Mouse (Mus musculus): ENCODE data around the gene Mrgprb3. TPM values are rescaled to one million over a fixed set of nuclear protein-coding genes. Genes with fewer than 3 reads are reported as not detected.

Mrgprb3 gene
- polyA plus RNA-seq (2017; shearing (Covaris generic)) = not detected

GRCm38 (mm10) chr7:48643711-48644110, at the start of gene Mrgprb3:
Mrgprb3 (minus strand) TSS chr7:48643811.

Other genes starting within 250 kb of the Mrgprb3 start
- gene Mrgprb1, start 187.5 kb downstream of the Mrgprb3 start, polyA plus RNA-seq (2017; shearing (Covaris generic)) = not detected
- not detected for gene Mrgprx2, start 144.5 kb downstream of the Mrgprb3 start, polyA plus RNA-seq (2017; shearing (Covaris generic))
- not detected for gene Mrgprb2, start 85.7 kb downstream of the Mrgprb3 start, polyA plus RNA-seq (2017; shearing (Covaris generic))
- 44.9 TPM for gene Zdhhc13, start 145.2 kb upstream of the Mrgprb3 start, polyA plus RNA-seq (2017; shearing (Covaris generic))
- not detected for gene Csrp3, start 204.2 kb upstream of the Mrgprb3 start, polyA plus RNA-seq (2017; shearing (Covaris generic))
- 2.4 TPM for gene E2f8, start 237.8 kb upstream of the Mrgprb3 start, polyA plus RNA-seq (2017; shearing (Covaris generic))

All from inflammation-experienced regulatory T-cells, adult 16 weeks (primary cell).